Mouse (Mus musculus): ENCODE results near the gene Gm5565.
"Not testable (repeated sequence)": the region's sequence is repeated elsewhere in the genome, so short reads cannot be mapped to it uniquely, and the experiment has no call there.

The Gm5565 gene

GRCm38 (mm10) chr5:146160439-146160838, at the start of gene Gm5565:
Gene Gm5565, minus strand, starts transcription at chr5:146160539.
- not testable (repeated sequence) for DNase-seq (ENCODE audit: low spot score in 2 of 2)

GRCm38 (mm10) chr5:146205537-146205936, 45.2 kb upstream of the Gm5565 start:
- no peak for DNase-seq (ENCODE audit: low spot score in 2 of 2)

GRCm38 (mm10) chr5:146203921-146204320, 43.6 kb upstream of the Gm5565 start:
- no peak for DNase-seq (ENCODE audit: low spot score in 2 of 2)

GRCm38 (mm10) chr5:146200580-146200979, 40.2 kb upstream of the Gm5565 start:
- no peak for DNase-seq (ENCODE audit: low spot score in 2 of 2)

- no peak for DNase-seq (ENCODE audit: low spot score in 2 of 2)
These were observed 39.2 kb upstream of the Gm5565 start for GRCm38 (mm10) chr5:146199540-146199939.

GRCm38 (mm10) chr5:146199073-146199472, 38.7 kb upstream of the Gm5565 start:
- DNase-seq (ENCODE audit: low spot score in 2 of 2) = no peak

GRCm38 (mm10) chr5:146193360-146193759, 33.0 kb upstream of the Gm5565 start:
- DNase-seq (ENCODE audit: low spot score in 2 of 2) = no peak

GRCm38 (mm10) chr5:146190501-146191269, 30.3 kb upstream of the Gm5565 start:
- DNase-seq (ENCODE audit: low spot score in 2 of 2) = no peak

GRCm38 (mm10) chr5:146190093-146190492, 29.8 kb upstream of the Gm5565 start:
- no peak for DNase-seq (ENCODE audit: low spot score in 2 of 2)

GRCm38 (mm10) chr5:146188712-146189111, 28.4 kb upstream of the Gm5565 start:
- no peak for DNase-seq (ENCODE audit: low spot score in 2 of 2)

- DNase-seq (ENCODE audit: low spot score in 2 of 2) = no peak
These were observed 27.8 kb upstream of the Gm5565 start for GRCm38 (mm10) chr5:146188144-146188543.

- DNase-seq (ENCODE audit: low spot score in 2 of 2) = peak; percentile 68 to 79
These were observed 27.1 kb upstream of the Gm5565 start for GRCm38 (mm10) chr5:146187441-146187840.

GRCm38 (mm10) chr5:146185204-146185603, 24.9 kb upstream of the Gm5565 start, which contains the start of gene 1700001J03Rik:
Gene 1700001J03Rik, minus strand, starts transcription at chr5:146185304.
- not testable (repeated sequence) for DNase-seq (ENCODE audit: low spot score in 2 of 2)

- not testable (repeated sequence) for DNase-seq (ENCODE audit: low spot score in 2 of 2)
These were observed 12.4 kb upstream of the Gm5565 start for GRCm38 (mm10) chr5:146172744-146173143.

GRCm38 (mm10) chr5:146170621-146171020, 10.3 kb upstream of the Gm5565 start, which contains the start of gene Gm6309:
Gene Gm6309, minus strand, starts transcription at chr5:146170721.
- DNase-seq (ENCODE audit: low spot score in 2 of 2) = not testable (repeated sequence)

GRCm38 (mm10) chr5:146158326-146158725, 2.0 kb downstream of the Gm5565 start:
- not testable (repeated sequence) for DNase-seq (ENCODE audit: low spot score in 2 of 2)

GRCm38 (mm10) chr5:146150454-146150853, 9.9 kb downstream of the Gm5565 start:
- no peak for DNase-seq (ENCODE audit: low spot score in 2 of 2)

GRCm38 (mm10) chr5:146147903-146148302, 12.4 kb downstream of the Gm5565 start:
- no peak for DNase-seq (ENCODE audit: low spot score in 2 of 2)

Data from right cerebral cortex, adult 2 months (tissue).